Mouse (Mus musculus) liver, postnatal 0 days (tissue): ENCODE measurements around the gene Trpv3.

ENCODE experiments used
- CTCF ChIP-seq: sonication (generic); IDR thresholded peaks from 2 replicates; pipeline ENCODE4 v1.5.1; 2016; ENCODE audit warnings: antibody characterized with exemption, low read depth
- EP300 ChIP-seq: IDR thresholded peaks from 2 replicates; pipeline ENCODE4 v1.6.1; 2016; ENCODE audit warnings: antibody characterized with exemption, low read depth, mild to moderate bottlenecking

- TF ChIP-seq CTCF (peak; percentile 41), EP300 (no peak)
Measured at GRCm38 (mm10) chr11:73219671-73220070, 47.5 kb upstream of the Trpv3 start.
